Mouse (Mus musculus): ENCODE measurements at regions not wholly inside any gene's neighbourhood (a gene's known extent, or its start where the extent isn't known, plus 50 kb on each side); places are given as distances from the start of the nearest gene placed in this dataset.

- WGBS, result 69% methylated on average over 12 of the region's 12 CpGs
- no peak overlapping the region for H3K4me3 ChIP-seq
- no peak overlapping the region for H3K27ac ChIP-seq
- no peak overlapping the region for H3K4me2 ChIP-seq
- no peak for ATAC-seq (ENCODE audit: low FRiP score)
- no peaks in the 10 kb centered on the region for H3K36me3 ChIP-seq
- H3K9ac ChIP-seq, result no peak overlapping the region
- H3K4me1 ChIP-seq (replicated peaks), result no peaks in the 10 kb centered on the region
- H3K27me3 ChIP-seq, result no peaks in the 10 kb centered on the region
- H3K9me3 ChIP-seq, result no peaks in the 10 kb centered on the region
Observed at GRCm38 (mm10) chr8:96308989-96309718, 420.8 kb upstream of the Got2 start.

DNA sequence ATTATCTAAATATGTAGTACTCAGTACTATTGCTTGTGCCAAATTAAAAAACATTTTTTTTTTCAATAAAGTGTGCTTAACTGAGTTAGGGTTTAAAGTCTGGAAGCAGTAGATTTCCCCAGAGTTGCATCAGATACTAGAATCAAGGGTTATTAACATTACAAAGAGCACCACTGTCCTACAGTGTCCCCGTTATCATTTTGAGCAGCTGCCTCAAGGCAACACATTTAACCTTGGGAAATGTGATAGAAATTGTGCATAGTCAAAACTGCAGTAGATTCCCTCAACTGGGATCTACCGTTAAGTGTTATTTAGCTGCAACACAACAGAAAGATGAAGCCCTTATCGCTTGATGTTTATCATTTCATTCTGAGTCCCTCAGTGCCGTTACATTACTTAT lies 408.3 kb upstream of the Got2 start:
- no peak for ATAC-seq (ENCODE audit: low FRiP score)
- WGBS, result 55% methylated on average over 4 of the region's 4 CpGs

DNA sequence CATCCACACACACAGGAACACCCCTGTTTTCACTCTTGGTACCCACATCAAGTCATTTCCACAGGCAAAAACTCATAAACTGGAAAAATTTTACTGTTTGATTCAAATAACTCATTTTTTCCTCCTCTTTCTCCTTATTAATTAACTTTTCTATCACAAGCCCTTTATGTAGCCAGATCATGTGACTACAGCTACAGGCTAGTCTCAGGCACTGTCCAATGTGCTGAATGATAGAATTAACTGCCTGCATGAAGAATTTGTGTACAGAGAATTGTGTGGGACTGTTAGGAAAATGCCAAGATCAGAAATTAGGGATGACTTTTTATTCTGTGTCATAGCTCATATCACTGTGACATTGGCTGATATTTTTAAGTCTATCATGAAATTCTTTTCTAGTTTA lies 402.4 kb upstream of the Got2 start:
- Histone ChIP-seq H3K9ac (no peak overlapping the region), H3K9me3 (no peaks in the 10 kb centered on the region), H3K4me2 (no peak overlapping the region), H3K4me3 (no peak overlapping the region), H3K4me1 (replicated peaks) (peaks cover 9% of the 10 kb centered on the region), H3K27ac (no peak overlapping the region), H3K36me3 (no peaks in the 10 kb centered on the region), H3K27me3 (no peaks in the 10 kb centered on the region)
- no peak for ATAC-seq (ENCODE audit: low FRiP score)

More for the DNA sequence above, 408.3 kb upstream of the Got2 start:
- no peak overlapping the region for H3K4me2 ChIP-seq
- no peaks in the 10 kb centered on the region for H3K36me3 ChIP-seq
- H3K4me3 ChIP-seq, result no peak overlapping the region
- H3K27me3 ChIP-seq, result no peaks in the 10 kb centered on the region
- no peaks in the 10 kb centered on the region for H3K9me3 ChIP-seq
- no peak overlapping the region for H3K27ac ChIP-seq
- no peaks in the 10 kb centered on the region; the same call in 1 of the 2 replicates for H3K4me1 ChIP-seq (replicated peaks)
- H3K9ac ChIP-seq, result no peak overlapping the region

- H3K4me1 ChIP-seq (replicated peaks), result peaks cover 9% of the 10 kb centered on the region
Observed at GRCm38 (mm10) chr8:96289519-96289918, 401.2 kb upstream of the Got2 start.

GRCm38 (mm10) chr8:96288525-96288924 lies 400.2 kb upstream of the Got2 start:
- no peaks in the 10 kb centered on the region for H3K27me3 ChIP-seq
- WGBS, result 7% methylated on average over 3 of the region's 3 CpGs
- H3K9me3 ChIP-seq, result no peaks in the 10 kb centered on the region
- no peak for ATAC-seq (ENCODE audit: low FRiP score)
- no peak overlapping the region for H3K4me2 ChIP-seq
- no peak overlapping the region for H3K4me3 ChIP-seq
- peaks cover 9% of the 10 kb centered on the region for H3K4me1 ChIP-seq (replicated peaks)
- H3K27ac ChIP-seq, result no peak overlapping the region
- no peak overlapping the region for H3K9ac ChIP-seq
- no peaks in the 10 kb centered on the region for H3K36me3 ChIP-seq

More at GRCm38 (mm10) chr8:96289519-96289918, 401.2 kb upstream of the Got2 start:
- no peak overlapping the region for H3K4me2 ChIP-seq
- H3K27ac ChIP-seq, result no peak overlapping the region
- WGBS, result 58% methylated on average over 3 of the region's 3 CpGs
- H3K4me3 ChIP-seq, result no peak overlapping the region
- ATAC-seq (ENCODE audit: low FRiP score), result no peak
- no peaks in the 10 kb centered on the region for H3K9me3 ChIP-seq
- H3K27me3 ChIP-seq, result no peaks in the 10 kb centered on the region
- no peak overlapping the region for H3K9ac ChIP-seq
- no peaks in the 10 kb centered on the region for H3K36me3 ChIP-seq

- H3K36me3 ChIP-seq, result no peaks in the 10 kb centered on the region
- 16% methylated on average over 4 of the region's 4 CpGs for WGBS
- no peak overlapping the region for H3K27ac ChIP-seq
- no peak overlapping the region for H3K9ac ChIP-seq
- no peak overlapping the region for H3K4me3 ChIP-seq
- 0 out of 2 replicates have a peak, but pooled peaks cover 3% of the 10 kb centered on the region for H3K9me3 ChIP-seq
- ATAC-seq (ENCODE audit: low FRiP score), result peak; percentile 49; the same call in 1 of the 2 replicates
- H3K27me3 ChIP-seq, result no peaks in the 10 kb centered on the region
- H3K4me1 ChIP-seq (replicated peaks), result peaks cover 19% of the 10 kb centered on the region
- no peak overlapping the region for H3K4me2 ChIP-seq
Observed at GRCm38 (mm10) chr8:96277479-96278138, 389.3 kb upstream of the Got2 start.

- H3K4me2 ChIP-seq, result no peak overlapping the region
- 51% methylated on average over 5 of the region's 5 CpGs for WGBS
- 0 out of 2 replicates have a peak, but pooled peaks have one; percentile 36 for ATAC-seq (ENCODE audit: low FRiP score)
- no peaks in the 10 kb centered on the region for H3K27me3 ChIP-seq
- H3K9ac ChIP-seq, result no peak overlapping the region
- H3K9me3 ChIP-seq, result 0 out of 2 replicates have a peak, but pooled peaks cover 3% of the 10 kb centered on the region
- peak overlapping the region; percentile 26 for H3K27ac ChIP-seq
- peaks cover 19% of the 10 kb centered on the region for H3K4me1 ChIP-seq (replicated peaks)
- H3K4me3 ChIP-seq, result no peak overlapping the region
- no peaks in the 10 kb centered on the region for H3K36me3 ChIP-seq
Observed at GRCm38 (mm10) chr8:96277058-96277457, 388.7 kb upstream of the Got2 start.

DNA sequence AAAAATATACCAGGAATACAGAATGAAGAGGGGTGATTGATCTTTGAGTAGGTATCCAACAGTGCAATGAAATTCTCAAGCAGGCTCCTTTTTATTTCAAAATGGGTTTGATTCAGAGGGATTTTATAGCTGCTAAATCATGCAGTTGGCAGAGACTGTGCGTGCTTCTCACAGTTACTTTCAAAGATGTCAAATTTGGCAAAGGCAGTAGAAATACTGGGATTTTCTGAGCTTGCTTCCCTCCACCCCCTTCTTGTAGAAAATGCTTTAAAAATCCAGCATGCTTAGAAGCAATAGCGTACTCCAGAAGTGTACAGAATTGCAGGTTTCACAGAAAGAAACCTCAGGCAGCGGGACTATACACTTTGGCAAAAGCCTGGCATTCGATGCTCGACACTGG lies 367.9 kb upstream of the Got2 start:
- ATAC-seq (ENCODE audit: low FRiP score), result no peak
- no peak overlapping the region for H3K9ac ChIP-seq
- no peak overlapping the region for H3K4me2 ChIP-seq
- no peaks in the 10 kb centered on the region for H3K27me3 ChIP-seq
- no peaks in the 10 kb centered on the region for H3K36me3 ChIP-seq
- H3K9me3 ChIP-seq, result no peaks in the 10 kb centered on the region
- 0 out of 2 replicates have a peak, but pooled peaks cover 3% of the 10 kb centered on the region for H3K4me1 ChIP-seq (replicated peaks)
- no peak overlapping the region for H3K27ac ChIP-seq
- no peak overlapping the region for H3K4me3 ChIP-seq
- WGBS, result 77% methylated on average over 5 of the region's 5 CpGs

GRCm38 (mm10) chr8:96255811-96256210 lies 367.5 kb upstream of the Got2 start:
- Histone ChIP-seq H3K4me2 (no peak overlapping the region), H3K4me3 (no peak overlapping the region), H3K4me1 (replicated peaks) (0 out of 2 replicates have a peak, but pooled peaks cover 3% of the 10 kb centered on the region), H3K36me3 (no peaks in the 10 kb centered on the region), H3K9ac (no peak overlapping the region), H3K27ac (no peak overlapping the region; the same call in 1 of the 2 replicates), H3K27me3 (no peaks in the 10 kb centered on the region), H3K9me3 (no peaks in the 10 kb centered on the region)
- ATAC-seq (ENCODE audit: low FRiP score), result no peak
- WGBS, result 47% methylated on average over 5 of the region's 5 CpGs

DNA sequence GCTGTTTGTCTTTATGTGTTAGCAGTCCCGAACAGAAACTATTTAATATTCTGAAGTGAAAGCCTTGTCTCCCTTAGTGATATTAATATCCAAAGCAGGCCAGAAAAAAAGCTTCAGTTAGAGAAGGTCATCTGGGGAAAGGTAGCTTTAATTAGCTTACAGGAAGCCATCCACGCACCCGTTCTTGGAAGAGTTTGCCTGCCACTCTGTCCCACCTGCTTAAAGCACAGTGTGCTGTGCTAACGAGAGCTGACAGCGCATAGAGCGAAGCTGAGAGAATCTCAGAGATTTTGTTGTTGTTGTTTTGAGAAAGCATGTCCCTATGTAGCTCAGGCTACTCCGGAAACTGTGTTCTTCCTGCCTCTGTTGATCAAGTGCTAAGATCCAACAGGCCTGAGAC lies 357.7 kb upstream of the Got2 start:
- Histone ChIP-seq H3K9me3 (no peaks in the 10 kb centered on the region), H3K27ac (no peak overlapping the region), H3K9ac (no peak overlapping the region), H3K4me3 (no peak overlapping the region), H3K27me3 (no peaks in the 10 kb centered on the region), H3K36me3 (no peaks in the 10 kb centered on the region), H3K4me2 (no peak overlapping the region), H3K4me1 (replicated peaks) (peaks cover 10% of the 10 kb centered on the region)
- WGBS, result 63% methylated on average over 7 of the region's 7 CpGs
- no peak for ATAC-seq (ENCODE audit: low FRiP score)

GRCm38 (mm10) chr8:96244549-96245152 lies 356.3 kb upstream of the Got2 start:
- 16% methylated on average over 9 of the region's 9 CpGs for WGBS
- no peaks in the 10 kb centered on the region for H3K36me3 ChIP-seq

GRCm38 (mm10) chr8:96238406-96238805 lies 350.1 kb upstream of the Got2 start:
- Histone ChIP-seq H3K36me3 (no peaks in the 10 kb centered on the region), H3K4me1 (replicated peaks) (no peaks in the 10 kb centered on the region), H3K9ac (no peak overlapping the region), H3K27ac (no peak overlapping the region), H3K4me3 (no peak overlapping the region), H3K4me2 (no peak overlapping the region), H3K9me3 (no peaks in the 10 kb centered on the region), H3K27me3 (no peaks in the 10 kb centered on the region)
- ATAC-seq (ENCODE audit: low FRiP score), result no peak

More at GRCm38 (mm10) chr8:96244549-96245152, 356.3 kb upstream of the Got2 start:
- Histone ChIP-seq H3K4me1 (replicated peaks) (peaks cover 10% of the 10 kb centered on the region), H3K27ac (0 out of 2 replicates have a peak overlapping the region, but pooled peaks have one; percentile 44), H3K4me2 (no peak overlapping the region), H3K9me3 (no peaks in the 10 kb centered on the region), H3K27me3 (no peaks in the 10 kb centered on the region), H3K4me3 (no peak overlapping the region), H3K9ac (no peak overlapping the region)
- no peak for ATAC-seq (ENCODE audit: low FRiP score)
